Mouse (Mus musculus) macrophage (primary cell): ENCODE results near the gene Bbx. TPM values are rescaled to one million over a fixed set of nuclear protein-coding genes. Genes with fewer than 3 reads are reported as not detected.

ENCODE experiments used
- H3K27ac ChIP-seq: fragments of 350-480 bp; formaldehyde crosslinking; 2 replicates; pipeline ENCODE4 v1.9.0; 2021
- H3K36me3 ChIP-seq: fragments of 350-480 bp; formaldehyde crosslinking; 2 replicates; pipeline ENCODE4 v1.9.0; 2021; ENCODE audit errors: inconsistent target
- H3K4me3 ChIP-seq: fragments of 350-480 bp; formaldehyde crosslinking; 2 replicates; pipeline ENCODE4 v1.9.0; 2021; ENCODE audit errors: inconsistent target
- H3K79me2 ChIP-seq: fragments of 350-480 bp; formaldehyde crosslinking; 2 replicates; pipeline ENCODE4 v1.9.0; 2021; ENCODE audit errors: inconsistent target
- WGBS: methylation state at CpG from one replicate; pipeline ENCODE4 v1.1.7; 2026; ENCODE audit warnings: inconsistent platforms; ENCODE audit not compliant: missing documents; 5-methylcytosine and 5-hydroxymethylcytosine counted together
- polyA plus RNA-seq: library from polyadenylated mRNA; stranded (reverse); fragments of 250-400 nt; gene quantifications from 3 replicates; pipeline ENCODE4 v1.2.4, GENCODE M21; 2018; ENCODE audit warnings: inconsistent platforms
- total RNA-seq, 78 experiments: library from RNA; depleted of rRNA; stranded (reverse); fragments of 250-400 nt; gene quantifications; 1 replicate in 9 of 78; 2 replicates in 24 of 78; 3 replicates in 43 of 78; 4 replicates in 2 of 78; pipeline ENCODE4 v1.2.4; 2018; ENCODE audit warnings: inconsistent platforms in 56 of 78

The Bbx gene
- 100 to 1,000 TPM in 23 of 26 experiments, 10 to 100 TPM in 3; 52.6 to 207 (median 123) TPM for total RNA-seq (2018; cell fraction: chromatin; rRNA removed)
- total RNA-seq (2018; cell fraction: cytosol; rRNA removed): 10 to 100 TPM; 36.9 to 54.8 (median 45.9) TPM
- total RNA-seq (2018; cell fraction: nucleus; rRNA removed): 100 to 1,000 TPM in 4 of 26 experiments, 10 to 100 TPM in 22; 61.0 to 218 (median 82.0) TPM
- polyA plus RNA-seq: 17.5 to 23.0 TPM (median 17.8 TPM) in 3 replicates

GRCm38 (mm10) chr16:50432062-50432878 is at the start of gene Bbx:
TSS of gene Bbx (minus strand) at chr16:50432390.
- H3K79me2 ChIP-seq: no peaks in the 10 kb centered on the region
- H3K27ac ChIP-seq: peak within 1 kb of the TSS; percentile 50
- H3K36me3 ChIP-seq: no peaks in the 10 kb centered on the region
- peak within 1 kb of the TSS; percentile 77 for H3K4me3 ChIP-seq
- WGBS: 1% methylated on average over 55 of the region's 55 CpGs

GRCm38 (mm10) chr16:50481892-50482291 is 49.7 kb upstream of the Bbx start:
- Histone ChIP-seq H3K79me2 (no peaks in the 10 kb centered on the region), H3K27ac (no peak overlapping the region), H3K36me3 (no peaks in the 10 kb centered on the region), H3K4me3 (no peak overlapping the region)
- 55% methylated on average over 7 of the region's 7 CpGs for WGBS

DNA sequence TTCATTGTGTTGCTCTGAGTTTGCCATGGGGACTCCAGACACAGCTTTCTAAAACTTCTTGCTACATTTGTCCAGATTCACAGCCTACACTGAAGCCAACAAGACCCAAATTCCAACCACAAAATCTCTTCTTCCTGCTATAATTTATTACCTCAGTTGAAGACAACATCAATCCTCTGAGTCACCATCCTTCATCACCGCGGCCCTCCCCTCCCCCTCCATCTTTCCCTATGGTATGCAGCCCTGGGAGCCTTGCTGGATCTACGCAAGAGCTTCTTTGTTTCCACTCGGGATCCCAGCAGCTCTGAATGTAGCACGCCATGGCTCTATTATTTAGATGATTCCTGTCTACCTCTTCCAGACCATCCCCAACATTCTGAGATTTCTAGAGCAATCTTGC is 49.2 kb upstream of the Bbx start:
- Histone ChIP-seq H3K36me3 (no peaks in the 10 kb centered on the region), H3K4me3 (no peak overlapping the region), H3K27ac (no peak overlapping the region), H3K79me2 (no peaks in the 10 kb centered on the region)
- 71% methylated on average over 5 of the region's 5 CpGs for WGBS

GRCm38 (mm10) chr16:50478695-50479094 is 46.5 kb upstream of the Bbx start:
- Histone ChIP-seq H3K36me3 (no peaks in the 10 kb centered on the region), H3K79me2 (no peaks in the 10 kb centered on the region), H3K4me3 (no peak overlapping the region), H3K27ac (no peak overlapping the region)
- 89% methylated on average over 1 of the region's 1 CpGs for WGBS

DNA sequence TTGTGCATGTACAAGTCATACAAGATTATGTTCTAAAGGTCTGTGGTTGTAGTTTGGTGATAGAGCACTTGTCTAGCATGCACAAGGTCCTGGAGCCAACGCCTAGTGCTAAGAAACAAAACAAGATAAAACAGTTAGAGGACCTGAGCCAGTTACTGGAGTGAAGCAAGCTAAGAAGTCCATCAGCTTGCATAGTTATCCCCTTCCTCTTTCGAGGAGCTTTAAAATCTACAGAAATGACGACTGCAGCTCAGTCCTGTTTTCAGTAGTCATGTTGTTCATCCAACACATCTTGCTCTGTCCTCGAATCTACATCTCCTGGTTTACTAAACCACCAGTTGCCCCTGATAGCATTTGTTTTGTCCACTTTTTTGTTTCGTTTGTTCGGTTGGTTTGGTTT is 45.4 kb upstream of the Bbx start:
- Histone ChIP-seq H3K79me2 (no peaks in the 10 kb centered on the region), H3K4me3 (no peak overlapping the region), H3K27ac (no peak overlapping the region), H3K36me3 (no peaks in the 10 kb centered on the region)
- 88% methylated on average over 6 of the region's 6 CpGs for WGBS

DNA sequence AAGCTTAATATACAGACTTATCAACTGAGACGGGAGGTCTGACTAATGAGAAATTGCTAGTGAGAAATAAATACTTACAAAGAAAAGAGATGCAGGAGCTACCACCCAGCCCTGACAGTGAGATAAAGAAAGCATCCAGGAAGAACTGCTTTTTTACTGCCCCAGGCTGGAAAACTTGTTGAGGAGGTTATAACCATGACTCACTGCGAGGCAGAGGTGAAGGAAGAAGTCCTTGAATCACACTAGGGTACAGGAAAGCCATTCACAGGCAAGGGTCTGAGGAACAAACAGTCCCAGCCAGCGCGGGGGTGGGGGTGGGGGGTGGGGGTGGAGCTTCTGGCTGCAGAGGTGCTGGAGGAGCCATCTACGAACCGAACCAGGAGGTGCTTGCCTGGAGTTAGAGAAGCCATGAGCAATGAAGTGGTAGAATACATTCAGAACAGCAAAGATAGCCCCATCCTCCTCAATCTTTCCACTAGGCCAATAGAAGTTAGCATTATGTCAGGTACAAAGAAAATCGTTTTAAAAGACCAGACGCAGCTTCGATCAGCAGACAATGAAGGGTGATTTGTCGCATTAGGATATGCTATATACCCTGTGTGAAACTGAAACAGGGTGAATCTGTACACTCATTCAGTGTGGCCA is 30.2 kb upstream of the Bbx start:
- 34% methylated on average over 10 of the region's 10 CpGs for WGBS
- no peaks in the 10 kb centered on the region for H3K79me2 ChIP-seq
- no peak overlapping the region for H3K27ac ChIP-seq
- H3K4me3 ChIP-seq: no peak overlapping the region
- H3K36me3 ChIP-seq: no peaks in the 10 kb centered on the region

- Histone ChIP-seq H3K36me3 (no peaks in the 10 kb centered on the region), H3K79me2 (no peaks in the 10 kb centered on the region), H3K27ac (no peak overlapping the region), H3K4me3 (no peak overlapping the region)
- WGBS: 81% methylated on average over 3 of the region's 3 CpGs
These were observed 27.0 kb upstream of the Bbx start for GRCm38 (mm10) chr16:50459146-50459545.

DNA sequence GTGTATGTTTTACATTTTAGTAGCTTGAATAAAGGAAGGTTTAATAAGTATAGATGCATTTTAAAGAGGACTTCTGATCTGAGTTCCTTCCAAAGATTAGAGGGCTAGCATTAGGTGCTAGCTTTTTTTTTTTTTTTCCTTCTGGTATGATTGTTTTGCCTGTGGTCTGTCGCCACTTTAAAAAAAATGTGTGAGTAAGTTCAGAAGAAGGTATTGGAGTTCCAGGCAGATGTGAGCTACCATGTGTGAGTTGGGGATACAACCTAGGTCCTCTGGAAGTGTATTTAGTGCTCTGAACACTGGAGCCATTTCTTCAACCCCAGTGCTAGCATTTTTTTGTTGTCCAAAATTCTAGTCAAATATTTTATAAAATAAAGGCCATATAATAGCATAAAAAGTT is 23.9 kb upstream of the Bbx start:
- 78% methylated on average over 1 of the region's 1 CpGs for WGBS
- Histone ChIP-seq H3K79me2 (no peaks in the 10 kb centered on the region), H3K4me3 (no peak overlapping the region), H3K36me3 (no peaks in the 10 kb centered on the region), H3K27ac (no peak overlapping the region)

- Histone ChIP-seq H3K4me3 (no peak overlapping the region), H3K79me2 (no peaks in the 10 kb centered on the region), H3K27ac (no peak overlapping the region), H3K36me3 (no peaks in the 10 kb centered on the region)
- WGBS: 18% methylated on average over 9 of the region's 9 CpGs
These were observed 16.9 kb upstream of the Bbx start for GRCm38 (mm10) chr16:50449086-50449485.

- Histone ChIP-seq H3K79me2 (no peaks in the 10 kb centered on the region), H3K4me3 (no peak overlapping the region), H3K36me3 (no peaks in the 10 kb centered on the region), H3K27ac (no peak overlapping the region)
- 34% methylated on average over 6 of the region's 6 CpGs for WGBS
These were observed 12.8 kb upstream of the Bbx start for GRCm38 (mm10) chr16:50445014-50445413.

DNA sequence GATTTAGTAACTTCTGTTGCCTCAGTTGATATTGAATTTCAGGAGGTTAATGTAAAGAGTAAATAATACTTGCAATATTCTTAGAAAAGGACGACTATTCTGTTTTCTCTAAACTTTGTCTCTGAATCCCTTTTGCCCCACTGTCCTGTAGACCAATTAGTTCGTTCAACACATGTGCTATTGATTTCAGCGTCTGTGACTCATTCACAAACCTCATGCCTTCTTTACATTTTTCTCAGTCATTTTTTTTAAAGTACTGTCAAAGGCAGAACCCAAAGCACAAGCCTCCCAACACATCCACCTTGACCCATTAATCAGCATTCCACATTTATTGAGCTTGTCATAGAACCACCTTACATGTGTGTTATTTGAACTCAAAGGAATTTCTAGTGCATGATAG is 6.6 kb upstream of the Bbx start:
- WGBS: 88% methylated on average over 3 of the region's 3 CpGs
- no peaks in the 10 kb centered on the region for H3K79me2 ChIP-seq
- H3K36me3 ChIP-seq: no peaks in the 10 kb centered on the region
- no peak overlapping the region for H3K4me3 ChIP-seq
- no peak overlapping the region for H3K27ac ChIP-seq

DNA sequence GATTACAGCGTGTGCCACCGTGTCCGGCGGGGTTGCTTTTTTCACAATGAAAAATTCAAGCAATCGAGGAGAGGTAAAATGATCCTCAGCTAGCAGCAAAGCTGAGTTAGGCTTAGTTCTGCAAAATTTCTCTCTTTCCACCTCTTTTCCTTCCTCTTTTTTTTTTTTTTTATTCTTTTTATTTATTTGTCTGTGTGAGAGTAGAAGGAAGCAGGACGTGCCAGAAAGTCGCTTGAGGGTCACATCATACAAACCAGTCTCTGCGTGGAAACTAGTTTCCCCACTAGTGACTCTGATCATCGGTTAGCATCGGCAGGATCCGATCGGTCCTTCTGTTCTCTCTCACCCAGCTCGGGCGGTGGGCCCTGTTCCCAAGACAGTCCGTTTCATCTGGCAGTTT is 5.6 kb upstream of the Bbx start:
- Histone ChIP-seq H3K27ac (0 out of 2 replicates have a peak overlapping the region, but pooled peaks have one; percentile 5), H3K36me3 (no peaks in the 10 kb centered on the region), H3K4me3 (no peak overlapping the region), H3K79me2 (no peaks in the 10 kb centered on the region)
- WGBS: 38% methylated on average over 15 of the region's 15 CpGs

DNA sequence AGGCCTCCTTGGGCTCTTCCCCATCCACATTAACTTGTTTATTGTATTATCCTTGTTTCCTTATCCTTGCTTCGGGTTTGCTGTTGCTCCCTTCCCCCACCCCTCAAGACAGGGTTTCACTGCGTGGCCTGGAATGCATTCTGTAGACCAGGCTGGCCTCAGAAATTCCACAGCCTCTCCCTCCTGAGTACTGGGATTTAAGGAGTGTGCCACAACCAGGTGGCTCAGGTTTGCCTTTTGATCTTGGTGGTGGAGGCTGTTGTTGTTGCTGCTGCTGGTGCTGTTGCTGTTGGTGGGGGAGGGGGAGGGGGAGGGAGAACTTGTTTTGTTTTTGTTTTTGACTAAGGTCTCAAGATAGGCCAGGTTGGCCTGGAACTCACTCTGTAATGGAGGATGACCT is 5.1 kb upstream of the Bbx start:
- H3K4me3 ChIP-seq: no peak overlapping the region
- WGBS: 78% methylated on average over 2 of the region's 2 CpGs

GRCm38 (mm10) chr16:50431011-50431981 is 894 bp downstream of the Bbx start:
- under 1% methylated on average over 68 of the region's 72 CpGs for WGBS
- peak overlapping the region; percentile 50 for H3K27ac ChIP-seq
- H3K36me3 ChIP-seq: no peaks in the 10 kb centered on the region
- H3K4me3 ChIP-seq: peak overlapping the region; percentile 77
- no peaks in the 10 kb centered on the region for H3K79me2 ChIP-seq

More for the DNA sequence above, 5.1 kb upstream of the Bbx start:
- 0 out of 2 replicates have a peak overlapping the region, but pooled peaks have one; percentile 5 for H3K27ac ChIP-seq
- H3K36me3 ChIP-seq: no peaks in the 10 kb centered on the region
- no peaks in the 10 kb centered on the region for H3K79me2 ChIP-seq
